Mouse (Mus musculus) hindbrain, postnatal 0 days (tissue): ENCODE results near the gene Trem1. TPM values are rescaled to one million over a fixed set of nuclear protein-coding genes. Genes with fewer than 3 reads are reported as not detected.

Experiments used
- ATAC-seq: fragments of 200-750 bp; cut with Nextera tagmentation; 2 replicates; pipeline ENCODE4 v1.8.0; 2017; ENCODE audit warnings: mild to moderate bottlenecking, moderate TSS enrichment, moderate library complexity
- DNase-seq: peaks from one replicate; pipeline ENCODE4 v3.0.0-alpha.2; 2015; ENCODE audit warnings: low spot score
- H3K27ac ChIP-seq: fragments of 300-500 bp; sonication (generic); 2 replicates; pipeline ENCODE4 v1.5.1; 2014; ENCODE audit warnings: mild to moderate bottlenecking
- H3K27me3 ChIP-seq: fragments of 300-500 bp; sonication (generic); 2 replicates; pipeline ENCODE4 v1.6.1; 2014; ENCODE audit warnings: low read length, mixed read lengths; ENCODE audit not compliant: insufficient read depth
- H3K36me3 ChIP-seq: fragments of 300-500 bp; sonication (generic); 2 replicates; pipeline ENCODE4 v1.6.1; 2014; ENCODE audit warnings: low read length, mixed read lengths; ENCODE audit not compliant: insufficient read depth
- H3K4me1 ChIP-seq: fragments of 300-500 bp; sonication (generic); 2 replicates; pipeline ENCODE4 v1.6.1; 2014; ENCODE audit warnings: antibody characterized with exemption, low read length, mixed read lengths; ENCODE audit not compliant: insufficient read depth
- H3K4me2 ChIP-seq: fragments of 300-500 bp; sonication (generic); 2 replicates; pipeline ENCODE4 v1.6.1; 2014; ENCODE audit warnings: low read depth, mild to moderate bottlenecking, low read length, moderate library complexity, mixed read lengths
- H3K4me3 ChIP-seq: fragments of 300-500 bp; sonication (generic); 2 replicates; pipeline ENCODE4 v1.5.1; 2014; ENCODE audit warnings: low read length
- H3K9ac ChIP-seq: fragments of 300-500 bp; sonication (generic); replicated peaks from 2 replicates; pipeline ENCODE4 v1.6.1; 2014; ENCODE audit warnings: mild to moderate bottlenecking, low read length, moderate library complexity, mixed read lengths
- H3K9me3 ChIP-seq: fragments of 300-500 bp; sonication (generic); 2 replicates; pipeline ENCODE4 v1.6.1; 2016; ENCODE audit warnings: low read length, mixed read lengths
- CTCF ChIP-seq: IDR thresholded peaks from 2 replicates; pipeline ENCODE4 v1.5.1; 2016; ENCODE audit warnings: antibody characterized with exemption, control low read depth, low read depth
- WGBS: fragments of 180-500 bp; shearing (Covaris S2); extraction: QIAGEN DNeasy Blood & Tissue Kit; methylation state at CpG from one replicate; pipeline ENCODE4 v1.1.7; 2014; 5-methylcytosine and 5-hydroxymethylcytosine counted together
- polyA plus RNA-seq: library from polyadenylated mRNA; unstranded; fragments of >200 nt; fragmentation: Nextera tagmentation; extraction: Ambion mirVana; gene quantifications from 2 replicates; pipeline ENCODE4 v1.2.1, GENCODE M21; 2015
- total RNA-seq: library from RNA; depleted of rRNA; stranded (reverse); fragments of >200 nt; gene quantifications from 2 replicates; pipeline ENCODE4 v1.2.3, GENCODE M21; 2014; rRNA removed

Gene Trem1
- total and polyA plus RNA-seq, 2 experiments from 2014 or later: 0.09 TPM; not detected in 1

GRCm38 (mm10) chr17:48287276-48287675 is 54.7 kb downstream of the Trem1 start:
- H3K9ac ChIP-seq: no peak overlapping the region
- H3K4me2 ChIP-seq: no peak overlapping the region
- peak; percentile 27 for TF ChIP-seq CTCF
- H3K4me1 ChIP-seq: no peaks in the 10 kb centered on the region
- no peaks in the 10 kb centered on the region for H3K9me3 ChIP-seq
- H3K36me3 ChIP-seq: no peaks in the 10 kb centered on the region
- ATAC-seq (no peak), DNase-seq (no peak)
- WGBS: 65% methylated on average over 2 of the region's 2 CpGs
- H3K27me3 ChIP-seq: no peaks in the 10 kb centered on the region
- H3K27ac ChIP-seq: no peak overlapping the region
- no peak overlapping the region for H3K4me3 ChIP-seq

GRCm38 (mm10) chr17:48293500-48294194 is 61.1 kb downstream of the Trem1 start:
- WGBS: 87% methylated on average over 5 of the region's 5 CpGs
- no peaks in the 10 kb centered on the region for H3K4me1 ChIP-seq

More at GRCm38 (mm10) chr17:48293500-48294194, 61.1 kb downstream of the Trem1 start:
- Histone ChIP-seq H3K9ac (no peak overlapping the region), H3K9me3 (no peaks in the 10 kb centered on the region), H3K4me2 (no peak overlapping the region), H3K36me3 (no peaks in the 10 kb centered on the region), H3K27me3 (no peaks in the 10 kb centered on the region), H3K27ac (no peak overlapping the region), H3K4me3 (no peak overlapping the region)
- ATAC-seq: no peak
- TF ChIP-seq CTCF: no peak
- no peak for DNase-seq

Other genes starting within 250 kb of the Trem1 start
- gene 1700122O11Rik, start 194.5 kb upstream of the Trem1 start, total RNA-seq: not detected in 2 replicates
- gene 1700122O11Rik, start 194.5 kb upstream of the Trem1 start, polyA plus RNA-seq: not detected in 2 replicates
- not detected in 2 replicates for gene 1700067P10Rik, start 143.4 kb upstream of the Trem1 start, total RNA-seq
- gene 1700067P10Rik, start 143.4 kb upstream of the Trem1 start, polyA plus RNA-seq: 0.16 TPM in 1 of 2 replicates, not detected in the other
- not detected in 2 replicates for gene 9830107B12Rik, start 86.5 kb upstream of the Trem1 start, total RNA-seq
- not detected in 2 replicates for gene 9830107B12Rik, start 86.5 kb upstream of the Trem1 start, polyA plus RNA-seq
- not detected in 2 replicates for gene A530064D06Rik, start 65.5 kb upstream of the Trem1 start, total RNA-seq
- gene A530064D06Rik, start 65.5 kb upstream of the Trem1 start, polyA plus RNA-seq: not detected in 2 replicates
- not detected in 2 replicates for gene Trem3, start 15.0 kb downstream of the Trem1 start, total RNA-seq
- not detected in 2 replicates for gene Trem3, start 15.0 kb downstream of the Trem1 start, polyA plus RNA-seq
- not detected in 2 replicates for gene Treml4, start 31.5 kb downstream of the Trem1 start, total RNA-seq
- gene Treml4, start 31.5 kb downstream of the Trem1 start, polyA plus RNA-seq: 0.19 and 0.66 TPM in 2 replicates
- 0.11 and 1.8 TPM in 2 replicates for gene Treml2, start 66.7 kb downstream of the Trem1 start, total RNA-seq
- 0.08 and 0.09 TPM in 2 replicates for gene Treml2, start 66.7 kb downstream of the Trem1 start, polyA plus RNA-seq
- 0.05 TPM in 1 of 2 replicates, not detected in the other for gene B430306N03Rik, start 83.4 kb downstream of the Trem1 start, total RNA-seq
- gene B430306N03Rik, start 83.4 kb downstream of the Trem1 start, polyA plus RNA-seq: not detected in 2 replicates
- 14.5 and 18.0 TPM in 2 replicates for gene Trem2, start 113.6 kb downstream of the Trem1 start, total RNA-seq
- 9.0 and 9.4 TPM in 2 replicates for gene Trem2, start 113.6 kb downstream of the Trem1 start, polyA plus RNA-seq
- 1.6 TPM in 1 of 2 replicates, not detected in the other for gene Treml1, start 127.1 kb downstream of the Trem1 start, total RNA-seq
- not detected in 2 replicates for gene Treml1, start 127.1 kb downstream of the Trem1 start, polyA plus RNA-seq
- 29.0 and 39.7 TPM in 2 replicates for gene Nfya, start 177.1 kb downstream of the Trem1 start, total RNA-seq
- 3.5 and 5.0 TPM in 2 replicates for gene Nfya, start 177.1 kb downstream of the Trem1 start, polyA plus RNA-seq
- gene Oard1, start 177.2 kb downstream of the Trem1 start, total RNA-seq: 9.9 and 10.2 TPM in 2 replicates
- 34.4 and 36.7 TPM in 2 replicates for gene Oard1, start 177.2 kb downstream of the Trem1 start, polyA plus RNA-seq
- 0.78 and 1.2 TPM in 2 replicates for gene Apobec2, start 200.2 kb downstream of the Trem1 start, total RNA-seq
- 1.1 and 1.2 TPM in 2 replicates for gene Apobec2, start 200.2 kb downstream of the Trem1 start, polyA plus RNA-seq
- gene Tspo2, start 218.8 kb downstream of the Trem1 start, total RNA-seq: 0.22 and 2.0 TPM in 2 replicates
- 0.58 and 0.90 TPM in 2 replicates for gene Tspo2, start 218.8 kb downstream of the Trem1 start, polyA plus RNA-seq
- gene Unc5cl, start 222.1 kb downstream of the Trem1 start, total RNA-seq: 0.26 TPM in 1 of 2 replicates, not detected in the other
- 0.13 and 0.32 TPM in 2 replicates for gene Unc5cl, start 222.1 kb downstream of the Trem1 start, polyA plus RNA-seq